Comparison of ENCODE assay signal across 8 mouse cellular contexts in the genomic region with DNA sequence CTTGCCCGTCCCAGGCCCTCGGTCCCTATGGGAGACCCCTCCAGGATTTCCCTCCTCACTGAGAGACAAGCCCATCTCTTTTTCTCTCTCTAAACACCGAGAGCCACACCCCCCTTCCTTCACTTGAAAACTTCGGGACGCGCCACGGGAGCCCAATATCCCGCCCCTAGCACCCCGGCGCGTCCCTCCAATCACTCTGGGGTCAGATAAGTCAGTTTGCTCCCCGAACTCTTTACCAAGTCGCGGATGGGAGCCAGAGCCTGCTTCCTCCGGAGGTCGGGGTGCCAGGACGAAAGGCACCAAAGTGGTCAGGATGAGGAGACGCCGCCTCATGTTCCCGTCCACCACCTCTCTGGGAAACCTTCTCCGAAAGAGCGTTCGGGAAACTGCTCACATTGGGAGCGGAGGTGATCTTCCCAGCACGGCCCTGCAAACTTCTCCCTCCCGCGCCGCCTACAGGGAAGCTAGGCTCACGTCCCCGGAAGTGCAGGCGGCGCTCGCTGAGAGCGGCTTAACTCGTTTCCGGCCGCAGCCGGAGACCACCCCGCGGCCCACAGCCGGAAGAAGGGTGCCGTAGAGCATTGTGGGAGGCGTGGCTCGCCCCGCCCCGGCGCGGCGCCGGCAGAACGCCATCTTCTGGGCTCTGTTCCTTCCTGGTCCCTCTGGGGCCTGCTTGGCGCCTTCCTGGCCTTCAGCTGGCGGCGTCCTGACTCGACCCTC. TPM values are rescaled to one million over a fixed set of nuclear protein-coding genes. Genes with fewer than 3 reads are reported as not detected.
DNase-seq lines count a peak whose midpoint lies in the region; ATAC-seq lines count a peak whose summit lies in the region.

A gene (minus strand): TSS at position 533 of the 720 bp plus-strand sequence.

- H3K9ac ChIP-seq in hindbrain, embryonic 16.5 days (ENCODE audit: low read depth, low read length): peak within 1 kb of the TSS; percentile 94

- peaks cover 6% of the 10 kb centered on the region for H3K4me1 ChIP-seq in hindbrain, embryonic 16.5 days (ENCODE audit: control insufficient read depth, insufficient read depth, low read depth, low read length)

- under 1% methylated on average over 52 of the region's 55 CpGs for WGBS in hindbrain, embryonic 16.5 days
- WGBS in macrophage (ENCODE audit: missing documents): under 1% methylated on average over 54 of the region's 55 CpGs

- peak within 1 kb of the TSS; percentile 94 for H3K27ac ChIP-seq in hindbrain, embryonic 16.5 days (ENCODE audit: low read depth, low read length)
- peak within 1 kb of the TSS; percentile 89 for H3K27ac ChIP-seq in macrophage

- H3K36me3 ChIP-seq in hindbrain, embryonic 16.5 days (ENCODE audit: control insufficient read depth, insufficient read depth, low read length): no peaks in the 10 kb centered on the region
- no peaks in the 10 kb centered on the region for H3K36me3 ChIP-seq in macrophage (ENCODE audit: inconsistent target)

- H3K4me3 ChIP-seq in hindbrain, embryonic 16.5 days (ENCODE audit: low read length): peak within 1 kb of the TSS; percentile 65
- peak within 1 kb of the TSS; percentile 97 for H3K4me3 ChIP-seq in macrophage (ENCODE audit: inconsistent target)

- ATAC-seq in hindbrain, embryonic 16.5 days: peak; percentile 98

- H3K4me2 ChIP-seq in hindbrain, embryonic 16.5 days (ENCODE audit: low read length): peak within 1 kb of the TSS; percentile 85

- no peaks in the 10 kb centered on the region for H3K9me3 ChIP-seq in hindbrain, embryonic 16.5 days (ENCODE audit: control insufficient read depth, low read length)

- H3K79me2 ChIP-seq in macrophage (ENCODE audit: inconsistent target): peaks cover 54% of the 10 kb centered on the region

- no peaks in the 10 kb centered on the region for H3K27me3 ChIP-seq in hindbrain, embryonic 16.5 days (replicated peaks; ENCODE audit: control insufficient read depth, insufficient read depth, low read length)

- DNase-seq in WW6 (ENCODE audit: low read depth, low spot score): peak; percentile 95
- peak; percentile 91 to 95 for DNase-seq in cerebellum, postnatal 4 days (ENCODE audit: low spot score in 2 of 2)
- peak; percentile 97 for DNase-seq in gastrocnemius, adult 18-20 months (ENCODE audit: low spot score)
- peak; percentile 95 to 97 for DNase-seq in left cerebral cortex, adult 18-20 months (ENCODE audit: low spot score in 2 of 2)
- peak; percentile 97 for DNase-seq in right cerebral cortex, adult 18-20 months
- peak; percentile 75 for DNase-seq in urinary bladder, postnatal 10 days (ENCODE audit: low spot score)

RNA-seq across cellular contexts. Expression of the gene that starts here (rescaled TPM):
- 10 to 100 TPM; 17.1 to 18.7 TPM for total RNA-seq in gastrocnemius, adult 18-20 months (2021)
- polyA plus RNA-seq in hindbrain, embryonic 16.5 days (2015; fragmentation: Nextera tagmentation; extraction: Ambion mirVana): 17.0 and 20.6 TPM in 2 replicates
- total RNA-seq in left cerebral cortex, adult 18-20 months (2021): 10 to 100 TPM; 14.1 to 15.4 TPM
- 100 to 1,000 TPM; 103 to 555 (median 216) TPM for total RNA-seq in macrophage (2018; cell fraction: chromatin; rRNA removed)
- total RNA-seq in macrophage (2018; cell fraction: cytosol; rRNA removed): 100 to 1,000 TPM in 22 of 26 experiments, 10 to 100 TPM in 4; 86.1 to 147 (median 109) TPM
- 100 to 1,000 TPM; 144 to 491 (median 256) TPM for total RNA-seq in macrophage (2018; cell fraction: nucleus; rRNA removed)
- polyA plus RNA-seq in macrophage (2018): 84.3 to 118 TPM (median 89.4 TPM) in 3 replicates

Comparison
In these comparisons a context has a peak if more than half of its experiments do, and no peak if none do; other contexts are left out.
1. Peak in every context shown above with its lines: DNase-seq, ATAC-seq, H3K4me3 ChIP-seq and H3K27ac ChIP-seq.